Mouse (Mus musculus) megakaryocyte, embryonic 14.5 days (primary cell): ENCODE results near the gene Adarb1.

ENCODE experiments used
- FLI1 ChIP-seq: IDR thresholded peaks from 2 replicates; pipeline ENCODE4 v1.6.1; 2012; ENCODE audit warnings: low read length, inconsistent platforms, mixed read lengths
- GATA1 ChIP-seq: IDR thresholded peaks from 3 replicates; pipeline ENCODE4 v1.6.1; 2012; ENCODE audit warnings: mixed read lengths, low read length, inconsistent platforms, borderline replicate concordance

- TF ChIP-seq GATA1 (no peak), FLI1 (no peak)
Observed at GRCm38 (mm10) chr10:77451822-77452221, 33.8 kb upstream of the Adarb1 start.
